Comparison of ENCODE assay signal across 17 mouse cellular contexts in genomic region chr15:97847866-97848265, GRCm38 (mm10).
"Had no signal": no experiment of that assay in that cellular context is flagged by ENCODE, and none has a peak within 500 bp of the region (broad histone marks: within the 10 kb centered on the region; RNA-seq: fewer than 3 reads in every experiment).

No protein-coding gene starts in this region.

- H3K27me3 ChIP-seq: intestine, embryonic 15.5 days; kidney, embryonic 15.5 days; midbrain, embryonic 12.5 days had no signal

- H3K4me1 ChIP-seq: midbrain, embryonic 12.5 days had no signal

- H3K9me3 ChIP-seq: intestine, embryonic 15.5 days; kidney, embryonic 15.5 days; midbrain, embryonic 12.5 days had no signal

- H3K4me3 ChIP-seq: intestine, embryonic 15.5 days; kidney, embryonic 15.5 days; left cerebral cortex, adult 2 months; midbrain, embryonic 12.5 days had no signal

- DNase-seq: kidney, adult 11 months; kidney, adult 8-10 months; kidney, postnatal 10 days; kidney, postnatal 36 days; layer of hippocampus, postnatal 36 days; lung, adult 2 months; lung, postnatal 14 days; lung, postnatal 4 days; right cerebral cortex, postnatal 14 days; right cerebral cortex, postnatal 4 days; thymus, postnatal 25 days had no signal

- H3K27ac ChIP-seq: intestine, embryonic 15.5 days; kidney, embryonic 15.5 days; left cerebral cortex, adult 2 months; midbrain, embryonic 12.5 days; stomach, postnatal 0 days had no signal

- H3K4me2 ChIP-seq: intestine, embryonic 15.5 days; kidney, embryonic 15.5 days; midbrain, embryonic 12.5 days had no signal

- H3K36me3 ChIP-seq: intestine, embryonic 15.5 days; kidney, embryonic 15.5 days; midbrain, embryonic 12.5 days had no signal

- H3K9ac ChIP-seq: intestine, embryonic 15.5 days; kidney, embryonic 15.5 days; midbrain, embryonic 12.5 days had no signal

- ATAC-seq: intestine, embryonic 15.5 days; midbrain, embryonic 16.5 days had no signal
